Mouse (Mus musculus) layer of hippocampus, adult 18-20 months (tissue): ENCODE measurements at regions not wholly inside any gene's neighbourhood (a gene's known extent, or its start where the extent isn't known, plus 50 kb on each side); places are given as distances from the start of the nearest gene placed in this dataset.
A peak's percentile ranks its signal among the peaks of the same experiment; 100 is the strongest.

Experiments
- DNase-seq, 2 experiments: peaks; one replicate each; pipeline ENCODE4 v3.0.0; 2022; ENCODE audit warnings: low spot score in 2 of 2

DNA sequence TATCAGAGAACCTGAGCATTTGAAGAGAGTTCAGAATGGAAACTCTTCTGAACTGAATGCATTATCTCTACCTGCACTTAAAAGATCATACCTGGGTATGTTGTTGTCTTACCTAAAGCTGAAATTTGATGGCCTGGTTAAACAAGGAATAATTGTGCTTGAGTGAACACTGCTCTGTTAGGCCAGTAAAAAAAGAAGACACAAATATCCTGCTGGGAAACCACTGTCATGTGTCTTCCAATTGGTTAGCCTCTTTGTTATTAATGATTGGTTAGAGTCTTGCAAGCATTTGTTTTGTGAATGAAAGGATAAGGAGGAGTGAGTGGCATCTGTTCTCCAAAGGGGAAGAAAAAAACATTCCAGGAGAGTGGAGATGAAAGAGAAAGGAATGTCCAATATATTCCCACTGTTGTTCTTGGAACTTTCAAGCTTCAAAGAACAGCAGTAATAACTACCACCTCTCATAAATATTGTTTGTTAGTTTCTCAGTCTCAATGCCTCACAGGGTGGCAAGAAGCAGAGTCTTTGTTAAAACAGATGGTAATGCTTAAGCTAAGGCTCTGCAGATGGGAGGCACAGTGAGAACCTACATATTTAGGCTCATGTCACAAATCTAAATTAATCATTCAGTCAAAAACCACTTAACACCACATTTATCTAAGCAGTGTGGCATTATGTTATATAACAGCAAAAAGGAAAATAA lies 165.5 kb downstream of the Dsel start:
- DNase-seq = peak in 1 of 2 experiments; percentile 34

- no peak for DNase-seq
These were observed 203.8 kb downstream of the Dsel start for GRCm38 (mm10) chr1:111660950-111661349.

DNA sequence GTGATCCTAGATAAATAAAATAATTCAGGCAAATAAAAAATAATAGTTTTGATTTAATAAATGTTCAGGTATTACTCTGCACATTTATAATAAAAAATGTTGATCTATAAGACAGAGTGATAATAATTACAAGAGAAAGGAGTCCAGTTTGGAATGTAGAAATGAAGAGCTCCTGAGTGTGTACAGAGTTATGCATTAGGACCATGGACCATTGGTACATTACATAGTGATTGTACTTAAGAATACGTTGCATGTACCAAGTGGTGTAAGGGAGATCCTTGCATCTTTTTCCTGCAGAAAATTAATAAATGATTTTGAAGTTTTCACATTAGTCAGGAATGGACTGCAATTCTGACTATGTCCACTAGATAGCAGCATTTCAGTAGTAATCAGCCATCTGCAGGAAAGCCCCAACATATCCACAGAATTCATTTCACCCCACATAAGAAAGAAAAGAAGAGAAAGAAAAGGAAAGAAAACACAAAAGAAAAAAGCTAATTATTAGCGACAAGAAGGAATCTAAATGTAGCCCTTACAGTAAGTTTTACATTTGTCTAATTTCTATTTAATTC lies 204.5 kb downstream of the Dsel start:
- peak; percentile 9 to 74 for DNase-seq

DNA sequence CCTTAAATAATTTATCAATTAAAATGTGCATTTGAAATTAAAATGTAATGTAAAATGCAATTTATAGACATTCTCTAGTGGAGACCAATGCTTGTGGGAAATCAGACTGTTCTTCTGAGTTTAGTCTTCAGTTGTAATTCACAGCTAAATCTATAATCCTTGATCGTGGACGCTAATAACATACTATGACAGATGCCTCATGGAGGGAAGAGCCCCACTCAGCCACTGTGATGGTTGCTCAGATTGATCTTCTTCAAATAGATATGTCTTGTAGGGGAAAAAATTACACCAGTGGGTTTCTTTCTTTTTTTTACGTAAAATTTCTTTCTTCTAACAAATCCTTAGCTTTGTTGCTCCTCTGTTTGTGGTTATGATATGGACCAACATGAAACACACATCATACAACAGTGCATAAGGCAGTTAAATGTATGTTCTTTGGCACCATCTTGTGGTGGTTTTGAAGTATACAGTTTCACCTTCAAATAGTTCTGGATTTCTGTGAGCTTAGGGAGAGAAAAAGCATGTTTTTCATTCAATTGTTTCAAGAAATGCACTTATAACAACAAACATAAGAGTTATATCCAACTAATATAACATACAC lies 230.8 kb downstream of the Dsel start:
- DNase-seq = peak in 1 of 2 experiments; percentile 29
